Mouse (Mus musculus): ENCODE measurements around the gene Cd3e.

GRCm38 (mm10) chr9:45032261-45032660, 22.8 kb upstream of the Cd3e start:
- no peak for TF ChIP-seq CTCF (IDR thresholded peaks at IDR 0.05)
- TF ChIP-seq POLR2A (IDR thresholded peaks at IDR 0.05; ENCODE audit: insufficient read depth, low read depth, low read length) = no peak
- TF ChIP-seq EP300 (IDR thresholded peaks at IDR 0.05; ENCODE audit: insufficient read depth, low read depth, low read length) = no peak
